In genomic region chr10:107601371-107601770, GRCm38 (mm10) we compare ENCODE assay signal across 13 mouse cellular contexts.
"Had no signal": no experiment of that assay in that cellular context is flagged by ENCODE, and none has a peak within 500 bp of the region (broad histone marks: within the 10 kb centered on the region; RNA-seq: fewer than 3 reads in every experiment).

No protein-coding gene starts in this region.

- H3K27me3 ChIP-seq: midbrain, embryonic 12.5 days; neural tube, embryonic 13.5 days; stomach, embryonic 15.5 days had no signal

- DNase-seq: lung, adult 18-20 months; lung, embryonic 14.5 days; lung, postnatal 10 days; lung, postnatal 4 days; midbrain, embryonic 14.5 days; right cerebral cortex, postnatal 14 days; thymus, adult 2 months; thymus, postnatal 25 days; thymus, postnatal 4 days had no signal

- ATAC-seq: midbrain, embryonic 16.5 days had no signal
